Mouse (Mus musculus) heart, adult 2 months (tissue): Measurements from ENCODE around the gene Hoxd12. TPM values are rescaled to one million over a fixed set of nuclear protein-coding genes. Genes with fewer than 3 reads are reported as not detected.

ENCODE experiments used
- DNase-seq, 2 experiments: peaks; one replicate each; pipeline ENCODE4 v3.0.0; 2021
- H3K27ac ChIP-seq: fragments of 200-600 bp; 2 replicates; pipeline ENCODE4 v1.8.1; 2022
- H3K27me3 ChIP-seq: fragments of 200-500 bp; 2 replicates; pipeline ENCODE4 v1.6.1; 2012; ENCODE audit warnings: mild to moderate bottlenecking, low read length, inconsistent platforms, mixed read lengths; ENCODE audit not compliant: control insufficient read depth, insufficient read depth
- H3K36me3 ChIP-seq: fragments of 200-500 bp; 2 replicates; pipeline ENCODE4 v1.6.1; 2012; ENCODE audit warnings: low read length, inconsistent platforms; ENCODE audit not compliant: control insufficient read depth, insufficient read depth
- H3K4me1 ChIP-seq: fragments of 200-500 bp; 2 replicates; pipeline ENCODE4 v1.6.1; 2011; ENCODE audit warnings: low read length; ENCODE audit not compliant: control insufficient read depth, insufficient read depth
- H3K4me3 ChIP-seq: fragments of 200-600 bp; 2 replicates; pipeline ENCODE4 v1.8.1; 2022
- H3K79me2 ChIP-seq: fragments of 200-500 bp; replicated peaks from 2 replicates; pipeline ENCODE4 v1.6.1; 2012; ENCODE audit warnings: mild to moderate bottlenecking, inconsistent platforms, low read length, moderate library complexity, mixed read lengths; ENCODE audit not compliant: control insufficient read depth, insufficient read depth
- H3K9ac ChIP-seq: fragments of 200-500 bp; 2 replicates; pipeline ENCODE4 v1.6.1; 2012; ENCODE audit warnings: low read depth, mild to moderate bottlenecking, control low read depth, inconsistent platforms, low read length, mixed read lengths
- CTCF ChIP-seq: fragments of 200-600 bp; IDR thresholded peaks from 2 replicates; pipeline ENCODE4 v1.8.1; 2022; ENCODE audit warnings: antibody characterized with exemption, mild to moderate bottlenecking, moderate library complexity
- EP300 ChIP-seq: fragments of 200-500 bp; IDR thresholded peaks from 2 replicates; pipeline ENCODE4 v1.6.1; 2011; ENCODE audit warnings: low read depth, low read length, control low read depth; ENCODE audit not compliant: insufficient read depth
- POLR2A ChIP-seq: fragments of 200-500 bp; IDR thresholded peaks from 2 replicates; pipeline ENCODE4 v1.6.1; 2011; ENCODE audit warnings: mild to moderate bottlenecking, low read depth, low read length, control low read depth; ENCODE audit not compliant: insufficient read depth
- WGBS: fragments of 180-500 bp; shearing (Covaris S2); methylation state at CpG from one replicate; pipeline ENCODE4 v1.1.7; 2018; 5-methylcytosine and 5-hydroxymethylcytosine counted together
- intact Hi-C: fragments of 180-260 bp; cut with DNase I; formaldehyde crosslinking; loops from one replicate; pipeline ENCODE4 v1.15.1; 2025
- polyA plus RNA-seq: library from polyadenylated mRNA; depleted of rRNA; stranded (reverse); fragments of >200 nt; gene quantifications from 2 replicates; pipeline ENCODE4 v1.2.3, GENCODE M21; 2012
- total RNA-seq, 2 experiments: library from RNA; stranded (reverse); gene quantifications; 2 replicates each; pipeline ENCODE4 v1.2.3; 2021

Hoxd12 gene
- total and polyA plus RNA-seq, 3 experiments = not detected

GRCm38 (mm10) chr2:74678891-74679595, 4.2 kb downstream of the Hoxd12 start, which contains the start of gene Hoxd11:
Hoxd11 (plus strand) TSS chr2:74679557.
- H3K27me3 ChIP-seq = peaks cover 43% of the 10 kb centered on the region
- no peak within 1 kb of the TSS for H3K4me3 ChIP-seq
- H3K27ac ChIP-seq = no peak within 1 kb of the TSS
- intact Hi-C loops = no loop called here
- no peaks in the 10 kb centered on the region for H3K36me3 ChIP-seq
- H3K9ac ChIP-seq = no peak within 1 kb of the TSS
- H3K4me1 ChIP-seq = no peaks in the 10 kb centered on the region
- 5% methylated on average over 15 of the region's 15 CpGs for WGBS
- no peak for DNase-seq
- no peak for TF ChIP-seq CTCF
- no peak for TF ChIP-seq POLR2A
- TF ChIP-seq EP300 = no peak
- H3K79me2 ChIP-seq = no peaks in the 10 kb centered on the region

DNA sequence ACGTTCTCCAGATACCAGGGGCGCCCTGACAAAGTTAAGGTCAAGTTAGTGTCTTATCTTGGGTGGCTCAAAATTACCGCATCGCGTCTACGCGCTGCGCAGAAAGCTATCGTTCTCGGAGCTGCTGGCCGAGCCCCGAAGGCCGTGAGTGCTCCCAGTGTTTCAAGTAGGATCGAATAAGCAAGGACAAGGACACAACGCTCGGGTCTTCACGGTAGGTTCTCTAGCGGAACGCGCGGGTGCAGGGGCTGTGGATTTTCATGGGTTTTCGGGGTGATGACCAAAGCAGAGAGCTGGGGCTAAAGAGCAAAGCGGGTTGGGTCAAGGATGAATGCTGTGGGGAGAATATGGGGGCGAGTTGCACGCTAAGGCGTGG, 4.8 kb downstream of the Hoxd12 start:
- Histone ChIP-seq H3K79me2 (no peaks in the 10 kb centered on the region), H3K4me3 (no peak overlapping the region), H3K9ac (no peak overlapping the region), H3K27me3 (peaks cover 45% of the 10 kb centered on the region), H3K36me3 (no peaks in the 10 kb centered on the region), H3K4me1 (no peaks in the 10 kb centered on the region), H3K27ac (no peak overlapping the region)
- TF ChIP-seq CTCF (no peak), POLR2A (no peak), EP300 (no peak)
- 2% methylated on average over 26 of the region's 26 CpGs for WGBS
- intact Hi-C loops = no loop called here
- DNase-seq = no peak

GRCm38 (mm10) chr2:74679980-74680379, 5.2 kb downstream of the Hoxd12 start:
- intact Hi-C loops = no loop called here
- H3K4me3 ChIP-seq = no peak overlapping the region
- no peaks in the 10 kb centered on the region for H3K36me3 ChIP-seq
- H3K27ac ChIP-seq = no peak overlapping the region
- no peaks in the 10 kb centered on the region for H3K4me1 ChIP-seq
- H3K27me3 ChIP-seq = peaks cover 44% of the 10 kb centered on the region
- DNase-seq = no peak
- no peak for TF ChIP-seq EP300
- no peak for TF ChIP-seq CTCF
- TF ChIP-seq POLR2A = no peak
- no peak overlapping the region for H3K9ac ChIP-seq
- WGBS = 3% methylated on average over 22 of the region's 23 CpGs
- no peaks in the 10 kb centered on the region for H3K79me2 ChIP-seq

- DNase-seq = no peak
- TF ChIP-seq POLR2A (no peak), EP300 (no peak), CTCF (no peak)
- H3K36me3 ChIP-seq = no peaks in the 10 kb centered on the region
- H3K4me3 ChIP-seq = no peak overlapping the region
- WGBS = 5% methylated on average over 21 of the region's 21 CpGs
- no peaks in the 10 kb centered on the region for H3K79me2 ChIP-seq
- no peak overlapping the region for H3K9ac ChIP-seq
- intact Hi-C loops = no loop called here
- no peaks in the 10 kb centered on the region for H3K4me1 ChIP-seq
- no peak overlapping the region for H3K27ac ChIP-seq
- H3K27me3 ChIP-seq = peaks cover 39% of the 10 kb centered on the region
Observed at GRCm38 (mm10) chr2:74680561-74681398, 6.0 kb downstream of the Hoxd12 start.

- Histone ChIP-seq H3K4me3 (no peak overlapping the region; the same call in 1 of the 2 replicates), H3K9ac (no peak overlapping the region), H3K27me3 (peaks cover 36% of the 10 kb centered on the region), H3K36me3 (no peaks in the 10 kb centered on the region), H3K79me2 (no peaks in the 10 kb centered on the region), H3K27ac (no peak overlapping the region), H3K4me1 (no peaks in the 10 kb centered on the region)
- DNase-seq = no peak
- TF ChIP-seq CTCF (no peak), POLR2A (no peak), EP300 (no peak)
- intact Hi-C loops = no loop called here
- 1% methylated on average over 73 of the region's 78 CpGs for WGBS
Observed at GRCm38 (mm10) chr2:74681594-74682531, 7.0 kb downstream of the Hoxd12 start.
